Mouse (Mus musculus): Measurements from ENCODE around the gene Hspa8. TPM values are rescaled to one million over a fixed set of nuclear protein-coding genes. Genes with fewer than 3 reads are reported as not detected.
"Not testable (repeated sequence)": the region's sequence is repeated elsewhere in the genome, so short reads cannot be mapped to it uniquely, and the experiment has no call there.

Hspa8 gene
- polyA plus RNA-seq, 1 experiment from 2014 or later: 2,291 TPM

- H3K9ac ChIP-seq; H3K36me3 ChIP-seq; H3K4me2 ChIP-seq (replicated peaks); ATAC-seq (ENCODE audit: insufficient number of reproducible peaks, low FRiP score, low TSS enrichment, low read depth); H3K4me3 ChIP-seq (replicated peaks); H3K9me3 ChIP-seq (replicated peaks); H3K27ac ChIP-seq (replicated peaks); H3K27me3 ChIP-seq: not testable (repeated sequence)
- WGBS: 93% methylated on average over 6 of the region's 6 CpGs
- peaks cover 22% of the 10 kb centered on the region for H3K4me1 ChIP-seq
Measured at GRCm38 (mm10) chr9:40786820-40787219, 14.0 kb upstream of the Hspa8 start.

GRCm38 (mm10) chr9:40791864-40792633 is 8.7 kb upstream of the Hspa8 start:
- ATAC-seq (ENCODE audit: insufficient number of reproducible peaks, low FRiP score, low TSS enrichment, low read depth): no peak

GRCm38 (mm10) chr9:40793581-40793980 is 7.2 kb upstream of the Hspa8 start:
- H3K27ac ChIP-seq (replicated peaks): no peak overlapping the region
- ATAC-seq (ENCODE audit: insufficient number of reproducible peaks, low FRiP score, low TSS enrichment, low read depth): no peak
- no peak overlapping the region for H3K4me2 ChIP-seq (replicated peaks)
- no peaks in the 10 kb centered on the region for H3K9me3 ChIP-seq (replicated peaks)
- H3K4me3 ChIP-seq (replicated peaks): no peak overlapping the region
- no peak overlapping the region for H3K9ac ChIP-seq
- no peaks in the 10 kb centered on the region for H3K27me3 ChIP-seq
- 0 out of 2 replicates have a peak, but pooled peaks cover 4% of the 10 kb centered on the region for H3K4me1 ChIP-seq
- 92% methylated on average over 5 of the region's 5 CpGs for WGBS
- H3K36me3 ChIP-seq: no peaks in the 10 kb centered on the region

More at GRCm38 (mm10) chr9:40791864-40792633, 8.7 kb upstream of the Hspa8 start:
- H3K9ac ChIP-seq: no peak overlapping the region
- WGBS: 55% methylated on average over 6 of the region's 6 CpGs
- H3K27me3 ChIP-seq: no peaks in the 10 kb centered on the region
- no peak overlapping the region for H3K4me2 ChIP-seq (replicated peaks)
- no peaks in the 10 kb centered on the region for H3K9me3 ChIP-seq (replicated peaks)
- no peak overlapping the region for H3K27ac ChIP-seq (replicated peaks)
- H3K36me3 ChIP-seq: no peaks in the 10 kb centered on the region
- H3K4me3 ChIP-seq (replicated peaks): no peak overlapping the region
- no peaks in the 10 kb centered on the region for H3K4me1 ChIP-seq

- no peak overlapping the region for H3K4me2 ChIP-seq (replicated peaks)
- 36% methylated on average over 5 of the region's 5 CpGs for WGBS
- no peak overlapping the region for H3K4me3 ChIP-seq (replicated peaks)
- H3K27ac ChIP-seq (replicated peaks): no peak overlapping the region
- H3K4me1 ChIP-seq: peaks cover 11% of the 10 kb centered on the region
- ATAC-seq (ENCODE audit: insufficient number of reproducible peaks, low FRiP score, low TSS enrichment, low read depth): no peak
- H3K36me3 ChIP-seq: no peaks in the 10 kb centered on the region
- no peaks in the 10 kb centered on the region for H3K27me3 ChIP-seq
- no peaks in the 10 kb centered on the region for H3K9me3 ChIP-seq (replicated peaks)
- no peak overlapping the region for H3K9ac ChIP-seq
Measured at GRCm38 (mm10) chr9:40794251-40794650, 6.5 kb upstream of the Hspa8 start.

GRCm38 (mm10) chr9:40794926-40795325 is 5.9 kb upstream of the Hspa8 start:
- 55% methylated on average over 5 of the region's 5 CpGs for WGBS
- H3K4me3 ChIP-seq (replicated peaks): no peak overlapping the region
- no peak overlapping the region for H3K4me2 ChIP-seq (replicated peaks)
- no peaks in the 10 kb centered on the region for H3K36me3 ChIP-seq
- H3K27me3 ChIP-seq: no peaks in the 10 kb centered on the region
- no peaks in the 10 kb centered on the region for H3K9me3 ChIP-seq (replicated peaks)
- H3K4me1 ChIP-seq: peaks cover 15% of the 10 kb centered on the region
- no peak for ATAC-seq (ENCODE audit: insufficient number of reproducible peaks, low FRiP score, low TSS enrichment, low read depth)
- H3K27ac ChIP-seq (replicated peaks): no peak overlapping the region
- no peak overlapping the region for H3K9ac ChIP-seq

- no peak for ATAC-seq (ENCODE audit: insufficient number of reproducible peaks, low FRiP score, low TSS enrichment, low read depth)
- no peaks in the 10 kb centered on the region for H3K36me3 ChIP-seq
- H3K27ac ChIP-seq (replicated peaks): no peak overlapping the region
- no peak overlapping the region for H3K4me2 ChIP-seq (replicated peaks)
- no peaks in the 10 kb centered on the region for H3K27me3 ChIP-seq
- H3K9ac ChIP-seq: no peak overlapping the region
- 76% methylated on average over 2 of the region's 2 CpGs for WGBS
- H3K9me3 ChIP-seq (replicated peaks): no peaks in the 10 kb centered on the region
- peaks cover 15% of the 10 kb centered on the region for H3K4me1 ChIP-seq
- H3K4me3 ChIP-seq (replicated peaks): no peak overlapping the region
Measured at GRCm38 (mm10) chr9:40795562-40795961, 5.2 kb upstream of the Hspa8 start.

- no peak overlapping the region for H3K9ac ChIP-seq
- ATAC-seq (ENCODE audit: insufficient number of reproducible peaks, low FRiP score, low TSS enrichment, low read depth): no peak
- H3K27me3 ChIP-seq: no peaks in the 10 kb centered on the region
- 55% methylated on average over 4 of the region's 4 CpGs for WGBS
- H3K4me3 ChIP-seq (replicated peaks): no peak overlapping the region
- no peak overlapping the region for H3K4me2 ChIP-seq (replicated peaks)
- H3K4me1 ChIP-seq: peaks cover 15% of the 10 kb centered on the region
- H3K27ac ChIP-seq (replicated peaks): no peak overlapping the region
- no peaks in the 10 kb centered on the region for H3K36me3 ChIP-seq
- no peaks in the 10 kb centered on the region for H3K9me3 ChIP-seq (replicated peaks)
Measured at GRCm38 (mm10) chr9:40796054-40796453, 4.7 kb upstream of the Hspa8 start.

GRCm38 (mm10) chr9:40798247-40798960 is 2.4 kb upstream of the Hspa8 start:
- Histone ChIP-seq H3K9me3 (replicated peaks) (no peaks in the 10 kb centered on the region), H3K27ac (replicated peaks) (peak overlapping the region; percentile 98; the same call in 1 of the 2 replicates), H3K36me3 (peaks cover 3% of the 10 kb centered on the region; the same call in 1 of the 2 replicates), H3K27me3 (no peaks in the 10 kb centered on the region), H3K4me2 (replicated peaks) (no peak overlapping the region), H3K4me1 (peaks cover 16% of the 10 kb centered on the region), H3K4me3 (replicated peaks) (no peak overlapping the region), H3K9ac (no peak overlapping the region)
- ATAC-seq (ENCODE audit: insufficient number of reproducible peaks, low FRiP score, low TSS enrichment, low read depth): no peak
- WGBS: 76% methylated on average over 9 of the region's 9 CpGs

GRCm38 (mm10) chr9:40799112-40799511 is 1.7 kb upstream of the Hspa8 start:
- no peak overlapping the region; the same call in 1 of the 2 replicates for H3K9ac ChIP-seq
- peak overlapping the region; percentile 98 for H3K27ac ChIP-seq (replicated peaks)
- H3K9me3 ChIP-seq (replicated peaks): no peaks in the 10 kb centered on the region
- H3K36me3 ChIP-seq: peaks cover 10% of the 10 kb centered on the region
- H3K27me3 ChIP-seq: no peaks in the 10 kb centered on the region
- H3K4me3 ChIP-seq (replicated peaks): no peak overlapping the region
- H3K4me1 ChIP-seq: peaks cover 22% of the 10 kb centered on the region
- no peak overlapping the region for H3K4me2 ChIP-seq (replicated peaks)
- no peak for ATAC-seq (ENCODE audit: insufficient number of reproducible peaks, low FRiP score, low TSS enrichment, low read depth)
- 51% methylated on average over 3 of the region's 3 CpGs for WGBS

- Histone ChIP-seq H3K4me3 (replicated peaks) (peak overlapping the region; percentile 97), H3K4me2 (replicated peaks) (peak overlapping the region; percentile 68), H3K27ac (replicated peaks) (peak overlapping the region; percentile 98), H3K9ac (peak overlapping the region; percentile 70), H3K4me1 (peaks cover 27% of the 10 kb centered on the region), H3K9me3 (replicated peaks) (no peaks in the 10 kb centered on the region), H3K36me3 (peaks cover 16% of the 10 kb centered on the region), H3K27me3 (no peaks in the 10 kb centered on the region)
- WGBS: under 1% methylated on average over 30 of the region's 30 CpGs
- ATAC-seq (ENCODE audit: insufficient number of reproducible peaks, low FRiP score, low TSS enrichment, low read depth): 0 out of 2 replicates have a peak, but pooled peaks have one; percentile 0
Measured at GRCm38 (mm10) chr9:40799837-40800501, 815 bp upstream of the Hspa8 start.

Data from embryonic facial prominence, embryonic 15.5 days (tissue).